In the genomic region with DNA sequence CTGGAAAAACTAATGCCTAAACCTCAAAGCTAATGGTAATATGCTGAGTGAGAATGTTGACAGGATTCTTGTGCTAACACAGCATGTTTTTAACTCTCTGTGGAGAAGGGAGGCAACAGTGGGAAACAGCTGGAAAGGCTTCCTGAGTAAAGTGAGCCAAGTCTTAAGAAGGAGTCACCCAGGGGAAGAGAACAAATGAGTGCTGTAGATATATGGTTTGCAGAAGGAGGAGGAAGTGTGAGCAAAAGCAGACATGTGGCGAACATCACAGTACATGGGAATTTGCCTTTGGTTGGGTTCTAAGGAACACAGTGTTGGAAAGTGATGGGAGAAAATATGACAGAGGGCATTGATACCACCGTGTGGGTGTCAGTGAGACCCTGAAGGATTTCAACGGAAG, we compare ENCODE assay signal across 18 mouse cellular contexts. TPM values are rescaled to one million over a fixed set of nuclear protein-coding genes. Genes with fewer than 3 reads are reported as not detected.
DNase-seq lines count a peak whose midpoint lies in the region; ATAC-seq and TF ChIP-seq lines count a peak whose summit lies in the region.
"Had no signal": no experiment of that assay in that cellular context is flagged by ENCODE, and none has a peak within 500 bp of the region (broad histone marks: within the 10 kb centered on the region; RNA-seq: fewer than 3 reads in every experiment).

No protein-coding gene starts in this region.

- DNase-seq in heart, adult 2 months = peak in 1 of 2 experiments; percentile 8
- peak; percentile 56 for DNase-seq in limb, embryonic 14.5 days (ENCODE audit: low spot score)
- no peak for DNase-seq in limb, embryonic 10.5 days (ENCODE audit: low spot score)
- DNase-seq in heart, adult 9 months (ENCODE audit: low spot score in 2 of 2) = peak; percentile 34 to 50
- DNase-seq in adrenal gland, adult 18-20 months (ENCODE audit: low spot score in 2 of 2) = no peak
- DNase-seq: cerebellum, postnatal 14 days; forebrain, postnatal 0 days; gastrocnemius, postnatal 10 days; layer of hippocampus, adult 9-11 months; lung, postnatal 4 days; retina, postnatal 1 day; thymus, postnatal 25 days had no signal

- no peak overlapping the region for H3K9ac ChIP-seq in heart, adult 2 months (ENCODE audit: low read depth, low read length)
- H3K9ac ChIP-seq in heart, embryonic 11.5 days (ENCODE audit: low read depth, low read length) = no peak overlapping the region
- no peak overlapping the region for H3K9ac ChIP-seq in limb, embryonic 14.5 days (ENCODE audit: low read depth, low read length, severe bottlenecking)
- H3K9ac ChIP-seq in intestine, embryonic 16.5 days (ENCODE audit: low read depth, low read length) = no peak overlapping the region
- H3K9ac ChIP-seq: forebrain, postnatal 0 days; neural tube, embryonic 15.5 days had no signal

- TF ChIP-seq EP300 in heart, adult 2 months (IDR thresholded peaks at IDR 0.05; ENCODE audit: insufficient read depth, low read depth, low read length) = no peak

- intact Hi-C loops in heart, adult 2 months (cut with DNase I) = loop anchor here (5.0 kb wide), 2 partner anchors 44 to 71 kb away; partner anchors contain the start of gene Plscr4

- peaks cover 6% of the 10 kb centered on the region for H3K36me3 ChIP-seq in heart, adult 2 months (ENCODE audit: control insufficient read depth, insufficient read depth, low read length)
- H3K36me3 ChIP-seq in heart, embryonic 11.5 days (ENCODE audit: control insufficient read depth, insufficient read depth, low read length) = no peaks in the 10 kb centered on the region
- H3K36me3 ChIP-seq in limb, embryonic 14.5 days (ENCODE audit: control insufficient read depth, insufficient read depth, low read length) = no peaks in the 10 kb centered on the region
- H3K36me3 ChIP-seq in limb, embryonic 10.5 days = no peaks in the 10 kb centered on the region
- no peaks in the 10 kb centered on the region for H3K36me3 ChIP-seq in intestine, embryonic 16.5 days (ENCODE audit: control insufficient read depth, insufficient read depth, low read length)
- H3K36me3 ChIP-seq: neural tube, embryonic 15.5 days had no signal

- no peak for ATAC-seq in heart, embryonic 11.5 days (replicated peaks; ENCODE audit: insufficient number of reproducible peaks, low FRiP score, low TSS enrichment)
- ATAC-seq in limb, embryonic 14.5 days (ENCODE audit: low FRiP score, low read depth) = peak; percentile 47; the same call in 1 of the 2 replicates
- peak; percentile 52; the same call in 1 of the 2 replicates for ATAC-seq in intestine, embryonic 16.5 days
- ATAC-seq: forebrain, postnatal 0 days; Patski had no signal

- no peak for TF ChIP-seq CTCF in heart, adult 2 months (IDR thresholded peaks at IDR 0.05)

- H3K9me3 ChIP-seq in heart, embryonic 11.5 days (replicated peaks; ENCODE audit: control insufficient read depth, low read length) = no peaks in the 10 kb centered on the region
- no peaks in the 10 kb centered on the region for H3K9me3 ChIP-seq in limb, embryonic 14.5 days (ENCODE audit: control insufficient read depth, low read length)
- no peaks in the 10 kb centered on the region for H3K9me3 ChIP-seq in limb, embryonic 10.5 days (replicated peaks)
- H3K9me3 ChIP-seq in intestine, embryonic 16.5 days (ENCODE audit: control insufficient read depth, low read length) = no peaks in the 10 kb centered on the region
- H3K9me3 ChIP-seq: neural tube, embryonic 15.5 days had no signal

- H3K4me1 ChIP-seq in heart, adult 2 months (ENCODE audit: control insufficient read depth, insufficient read depth, low read length) = peaks cover 2% of the 10 kb centered on the region
- H3K4me1 ChIP-seq in heart, embryonic 11.5 days (ENCODE audit: control insufficient read depth, insufficient read depth, low read length) = no peaks in the 10 kb centered on the region
- H3K4me1 ChIP-seq in limb, embryonic 14.5 days (ENCODE audit: control insufficient read depth, insufficient read depth, low read length) = no peaks in the 10 kb centered on the region
- no peaks in the 10 kb centered on the region for H3K4me1 ChIP-seq in limb, embryonic 10.5 days
- 0 out of 2 replicates have a peak, but pooled peaks cover 2% of the 10 kb centered on the region for H3K4me1 ChIP-seq in intestine, embryonic 16.5 days (ENCODE audit: control insufficient read depth, insufficient read depth, low read length)
- H3K4me1 ChIP-seq: neural tube, embryonic 15.5 days had no signal

- no peaks in the 10 kb centered on the region for H3K27me3 ChIP-seq in heart, adult 2 months (ENCODE audit: control insufficient read depth, insufficient read depth, low read length)
- H3K27me3 ChIP-seq in heart, embryonic 11.5 days (ENCODE audit: control insufficient read depth, insufficient read depth, low read length) = no peaks in the 10 kb centered on the region
- no peaks in the 10 kb centered on the region for H3K27me3 ChIP-seq in limb, embryonic 14.5 days (ENCODE audit: control insufficient read depth, insufficient read depth, low read length)
- H3K27me3 ChIP-seq in limb, embryonic 10.5 days (ENCODE audit: low read depth, poor library complexity, severe bottlenecking) = no peaks in the 10 kb centered on the region
- no peaks in the 10 kb centered on the region for H3K27me3 ChIP-seq in intestine, embryonic 16.5 days (replicated peaks; ENCODE audit: control insufficient read depth, insufficient read depth, low read length)
- H3K27me3 ChIP-seq: neural tube, embryonic 15.5 days; Patski had no signal

- 50% methylated on average over 3 of the region's 3 CpGs for WGBS in heart, adult 2 months
- 73% methylated on average over 3 of the region's 3 CpGs for WGBS in heart, embryonic 11.5 days (ENCODE audit: insufficient replicate concordance)
- WGBS in limb, embryonic 14.5 days = 75% methylated on average over 3 of the region's 3 CpGs
- 86% methylated on average over 3 of the region's 3 CpGs for WGBS in limb, embryonic 10.5 days
- WGBS in intestine, embryonic 16.5 days = 62% methylated on average over 3 of the region's 3 CpGs

- TF ChIP-seq POLR2A in heart, adult 2 months (IDR thresholded peaks at IDR 0.05; ENCODE audit: insufficient read depth, low read depth, low read length) = no peak
- no peak for TF ChIP-seq POLR2A in limb, embryonic 14.5 days (IDR thresholded peaks at IDR 0.05; ENCODE audit: borderline replicate concordance, extremely low read depth, insufficient read depth, insufficient read length)

- H3K4me2 ChIP-seq in heart, embryonic 11.5 days = no peak overlapping the region
- no peak overlapping the region for H3K4me2 ChIP-seq in limb, embryonic 14.5 days (replicated peaks; ENCODE audit: low read depth, low read length, severe bottlenecking)
- no peak overlapping the region for H3K4me2 ChIP-seq in intestine, embryonic 16.5 days (ENCODE audit: low read depth, low read length)
- H3K4me2 ChIP-seq: liver, embryonic 11.5 days; midbrain, embryonic 11.5 days; neural tube, embryonic 15.5 days had no signal

- H3K4me3 ChIP-seq in heart, adult 2 months = no peak overlapping the region
- H3K4me3 ChIP-seq in heart, embryonic 11.5 days (ENCODE audit: low read depth, low read length) = no peak overlapping the region
- H3K4me3 ChIP-seq in limb, embryonic 14.5 days (replicated peaks; ENCODE audit: low read length) = no peak overlapping the region
- H3K4me3 ChIP-seq in limb, embryonic 10.5 days = no peak overlapping the region
- no peak overlapping the region for H3K4me3 ChIP-seq in intestine, embryonic 16.5 days (ENCODE audit: low read length)
- H3K4me3 ChIP-seq: neural tube, embryonic 15.5 days had no signal

- H3K27ac ChIP-seq in heart, adult 2 months = peak overlapping the region; percentile 2; the same call in 1 of the 2 replicates
- no peak overlapping the region for H3K27ac ChIP-seq in heart, embryonic 11.5 days (ENCODE audit: low read depth, low read length)
- no peak overlapping the region for H3K27ac ChIP-seq in limb, embryonic 14.5 days (replicated peaks; ENCODE audit: low read depth, low read length)
- no peak overlapping the region for H3K27ac ChIP-seq in limb, embryonic 10.5 days
- no peak overlapping the region for H3K27ac ChIP-seq in intestine, embryonic 16.5 days (ENCODE audit: low read length)
- H3K27ac ChIP-seq: neural tube, embryonic 15.5 days had no signal

- no peaks in the 10 kb centered on the region for H3K79me2 ChIP-seq in heart, adult 2 months (replicated peaks; ENCODE audit: control insufficient read depth, insufficient read depth, low read length)

RNA-seq across cellular contexts. Expression of gene Plscr4, which starts 43.5 kb away (rescaled TPM):
- 1 to 10 TPM; 6.8 to 7.4 TPM for total RNA-seq in heart, adult 2 months (2021)
- 8.1 and 10.3 TPM in 2 replicates for polyA plus RNA-seq in heart, adult 2 months (2012; rRNA removed)
- 2.5 and 2.7 TPM in 2 replicates for polyA plus RNA-seq in heart, embryonic 11.5 days (2014; fragmentation: Nextera tagmentation; extraction: Ambion mirVana)
- 3.5 and 3.8 TPM in 2 replicates for polyA plus RNA-seq in limb, embryonic 14.5 days (2012; rRNA removed)
- 2.1 and 3.1 TPM in 2 replicates for polyA plus RNA-seq in limb, embryonic 14.5 days (2014; fragmentation: Nextera tagmentation; extraction: Ambion mirVana)
- polyA plus RNA-seq in limb, embryonic 10.5 days (2016; fragmentation: Nextera tagmentation; extraction: Ambion mirVana) = 0.28 and 0.31 TPM in 2 replicates
- polyA plus RNA-seq in intestine, embryonic 16.5 days (2015; fragmentation: Nextera tagmentation; extraction: Ambion mirVana) = 5.3 and 5.8 TPM in 2 replicates
- 10 to 100 TPM; 12.2 to 13.3 TPM for total RNA-seq in adrenal gland, adult 18-20 months (2021)

Comparison
In these comparisons a context has a peak if more than half of its experiments do, and no peak if none do; other contexts are left out.
1. DNase-seq: peak in limb, embryonic 14.5 days (single experiment) and heart, adult 9 months (2 of 2); none in limb, embryonic 10.5 days (single experiment) and adrenal gland, adult 18-20 months (0 of 2).